Mouse (Mus musculus): ENCODE measurements around the gene Elk4. TPM values are rescaled to one million over a fixed set of nuclear protein-coding genes. Genes with fewer than 3 reads are reported as not detected.

Elk4 gene
- total and polyA plus RNA-seq, 3 experiments = 16.8 to 18.9 (median 17.4) TPM

- in situ Hi-C loops (cut with MboI; ENCODE audit: low pct_ligation_motif_present, low pct_unique_long_range_greater_than_20kb, low sequenced_read_pairs) = no loop called here
- H3K27me3 ChIP-seq (replicated peaks) = no peaks in the 10 kb centered on the region
- H3K4me2 ChIP-seq (ENCODE audit: insufficient read depth, low read depth, poor library complexity, severe bottlenecking) = no peak overlapping the region
- H3K9me3 ChIP-seq (replicated peaks; ENCODE audit: low read length) = peaks cover 9% of the 10 kb centered on the region
- no peaks in the 10 kb centered on the region for H3K79me2 ChIP-seq (replicated peaks; ENCODE audit: control insufficient read depth, extremely low read depth, insufficient read depth, poor library complexity, severe bottlenecking)
- H3K9ac ChIP-seq (ENCODE audit: insufficient read depth, low read depth) = no peak overlapping the region
- DNase-seq (ENCODE audit: extremely low read depth) = no peak
- H3K4me3 ChIP-seq (replicated peaks in 1 of 3; ENCODE audit: low read depth in 2 of 3, low read length in 2 of 3, poor library complexity in 1 of 3) = no peak overlapping the region
- H3K27ac ChIP-seq (ENCODE audit: insufficient read depth, low read depth) = no peak overlapping the region
- H3K4me1 ChIP-seq (ENCODE audit: control insufficient read depth in 1 of 2, insufficient read depth in 2 of 2) = peaks cover 18 to 47% of the 10 kb centered on the region in 2 experiments; a peak in 3 of 4 replicates
- TF ChIP-seq MAFK (IDR thresholded peaks at IDR 0.05; ENCODE audit: insufficient replicate concordance, low read length) (0 out of 2 replicates have a peak, but pooled peaks have one; percentile 20), CHD1 (IDR thresholded peaks at IDR 0.05; ENCODE audit: low read depth, low read length) (no peak), TCF12 (IDR thresholded peaks at IDR 0.05; ENCODE audit: low read depth, low read length) (no peak)
- dilution Hi-C loops (cut with MboI; ENCODE audit: extremely low pct_ligation_motif_present, extremely low pct_unique_long_range_greater_than_20kb, low sequenced_read_pairs) = no loop called here
- no peaks in the 10 kb centered on the region for H3K36me3 ChIP-seq (replicated peaks in 1 of 2; ENCODE audit: control insufficient read depth in 1 of 2, insufficient read depth in 1 of 2, low read length in 1 of 2)
Observed at GRCm38 (mm10) chr1:132001880-132002330, 5.5 kb upstream of the Elk4 start.

GRCm38 (mm10) chr1:132003111-132003510, 4.3 kb upstream of the Elk4 start:
- H3K9ac ChIP-seq (ENCODE audit: insufficient read depth, low read depth) = no peak overlapping the region
- H3K4me3 ChIP-seq (replicated peaks in 1 of 3; ENCODE audit: low read depth in 2 of 3, low read length in 2 of 3, poor library complexity in 1 of 3) = no peak overlapping the region
- H3K27me3 ChIP-seq (replicated peaks) = no peaks in the 10 kb centered on the region
- DNase-seq (ENCODE audit: extremely low read depth) = no peak
- TF ChIP-seq NELFE (IDR thresholded peaks at IDR 0.05; ENCODE audit: low read depth, low read length) (no peak), USF1 (IDR thresholded peaks at IDR 0.05; ENCODE audit: low read depth, low read length) (no peak), MAX (IDR thresholded peaks at IDR 0.05; ENCODE audit: low read length) (no peak), PAX5 (IDR thresholded peaks at IDR 0.05; ENCODE audit: low read length) (no peak), E2F4 (IDR thresholded peaks at IDR 0.05; ENCODE audit: insufficient replicate concordance, low read depth, low read length) (no peak), EP300 (IDR thresholded peaks at IDR 0.05; ENCODE audit: low read length) (no peak), ELF1 (IDR thresholded peaks at IDR 0.05; ENCODE audit: low read depth, low read length) (no peak), ZNF384 (IDR thresholded peaks at IDR 0.05; ENCODE audit: low read depth, low read length) (no peak), SMC3 (IDR thresholded peaks at IDR 0.05; ENCODE audit: low read depth, low read length) (no peak), POLR2A (IDR thresholded peaks at IDR 0.05; ENCODE audit: low read depth, low read length) (no peak), GABPA (IDR thresholded peaks at IDR 0.05; ENCODE audit: insufficient replicate concordance, low read depth, low read length) (no peak), MYC (IDR thresholded peaks at IDR 0.05; ENCODE audit: low read depth, low read length) (no peak), RAD21 (IDR thresholded peaks at IDR 0.05; ENCODE audit: low read depth, low read length) (no peak), POLR2AphosphoS2 (IDR thresholded peaks at IDR 0.05; ENCODE audit: low read depth, low read length) (no peak), ETS1 (conservative IDR thresholded peaks at IDR 0.05; ENCODE audit: low read depth, low read length) (no peak), USF2 (conservative IDR thresholded peaks at IDR 0.05; ENCODE audit: low read depth, low read length) (no peak), MAZ (IDR thresholded peaks at IDR 0.05; ENCODE audit: low read depth, low read length) (no peak)
- no peaks in the 10 kb centered on the region for H3K36me3 ChIP-seq (replicated peaks in 1 of 2; ENCODE audit: control insufficient read depth in 1 of 2, insufficient read depth in 1 of 2, low read length in 1 of 2)
- H3K4me1 ChIP-seq (ENCODE audit: control insufficient read depth in 1 of 2, insufficient read depth in 2 of 2) = peaks cover 18 to 47% of the 10 kb centered on the region in 2 experiments; a peak in 3 of 4 replicates
- in situ Hi-C loops (cut with MboI; ENCODE audit: low pct_ligation_motif_present, low pct_unique_long_range_greater_than_20kb, low sequenced_read_pairs) = no loop called here
- H3K4me2 ChIP-seq (ENCODE audit: insufficient read depth, low read depth, poor library complexity, severe bottlenecking) = 0 out of 2 replicates have a peak overlapping the region, but pooled peaks have one; percentile 26
- H3K9me3 ChIP-seq (replicated peaks; ENCODE audit: low read length) = peaks cover 7% of the 10 kb centered on the region
- dilution Hi-C loops (cut with MboI; ENCODE audit: extremely low pct_ligation_motif_present, extremely low pct_unique_long_range_greater_than_20kb, low sequenced_read_pairs) = no loop called here
- H3K27ac ChIP-seq (ENCODE audit: insufficient read depth, low read depth) = peak overlapping the region; percentile 32
- no peaks in the 10 kb centered on the region for H3K79me2 ChIP-seq (replicated peaks; ENCODE audit: control insufficient read depth, extremely low read depth, insufficient read depth, poor library complexity, severe bottlenecking)
